Mouse (Mus musculus) thymus, adult 2 months (tissue): Measurements from ENCODE around the gene Rbm20. TPM values are rescaled to one million over a fixed set of nuclear protein-coding genes. Genes with fewer than 3 reads are reported as not detected.

Source experiments
- DNase-seq: peaks from one replicate; pipeline ENCODE4 v3.0.0; 2021
- H3K27ac ChIP-seq: fragments of 200-500 bp; 2 replicates; pipeline ENCODE4 v1.5.1; 2012; ENCODE audit warnings: low read length, control low read depth; ENCODE audit not compliant: control insufficient read depth, insufficient read depth
- H3K27me3 ChIP-seq: fragments of 200-500 bp; 2 replicates; pipeline ENCODE4 v1.6.1; 2012; ENCODE audit warnings: mild to moderate bottlenecking, low read length, moderate library complexity, mixed read lengths; ENCODE audit not compliant: control insufficient read depth, insufficient read depth
- H3K36me3 ChIP-seq: fragments of 200-500 bp; 2 replicates; pipeline ENCODE4 v1.6.1; 2012; ENCODE audit warnings: mild to moderate bottlenecking, low read length, moderate library complexity; ENCODE audit not compliant: control insufficient read depth, insufficient read depth
- H3K4me1 ChIP-seq: fragments of 200-500 bp; replicated peaks from 2 replicates; pipeline ENCODE4 v1.6.1; 2012; ENCODE audit warnings: low read length; ENCODE audit not compliant: control insufficient read depth, insufficient read depth
- H3K4me3 ChIP-seq: fragments of 200-500 bp; 2 replicates; pipeline ENCODE4 v1.5.1; 2012; ENCODE audit warnings: mild to moderate bottlenecking, low read length, control low read depth, moderate library complexity; ENCODE audit not compliant: control insufficient read depth, insufficient read depth
- CTCF ChIP-seq: fragments of 200-500 bp; IDR thresholded peaks from 2 replicates; pipeline ENCODE4 v1.5.1; 2012; ENCODE audit warnings: mild to moderate bottlenecking, control low read depth, low read length, moderate library complexity, borderline replicate concordance; ENCODE audit not compliant: control insufficient read depth, poor library complexity, insufficient read depth; ENCODE audit errors: extremely low read depth
- POLR2A ChIP-seq: fragments of 200-500 bp; IDR thresholded peaks from 2 replicates; pipeline ENCODE4 v1.6.1; 2012; ENCODE audit warnings: mild to moderate bottlenecking, low read length, control low read depth, moderate library complexity; ENCODE audit not compliant: control insufficient read depth, poor library complexity, insufficient read depth; ENCODE audit errors: extremely low read depth
- WGBS: fragments of 180-500 bp; shearing (Covaris S2); methylation state at CpG from one replicate; pipeline ENCODE4 v1.1.7; 2018; 5-methylcytosine and 5-hydroxymethylcytosine counted together
- polyA plus RNA-seq: library from polyadenylated mRNA; depleted of rRNA; stranded (reverse); fragments of >200 nt; gene quantifications from 2 replicates; pipeline ENCODE4 v1.2.3, GENCODE M21; 2012

Gene Rbm20
- polyA plus RNA-seq, 1 experiment = 9.8 TPM

DNA sequence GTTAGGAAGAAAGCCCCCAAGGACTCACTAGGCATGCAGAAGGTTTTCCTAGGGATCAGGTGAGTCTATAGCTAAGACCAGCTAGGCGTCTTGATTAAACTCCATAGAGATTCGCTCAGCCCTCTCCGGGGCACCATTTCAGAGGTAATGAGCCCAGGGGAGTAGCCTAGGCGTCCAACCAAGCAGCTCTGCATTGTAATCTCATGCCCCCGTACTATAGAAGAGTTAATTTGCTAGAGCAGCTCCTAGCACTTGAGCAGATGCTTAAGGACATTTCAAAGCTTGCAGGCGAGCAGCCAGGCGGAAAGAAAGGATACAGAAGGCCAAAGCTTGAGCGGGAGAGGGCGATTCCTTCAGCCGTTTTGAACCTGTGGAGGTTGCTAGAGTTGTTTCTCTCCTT, 208.3 kb downstream of the Rbm20 start:
- no peaks in the 10 kb centered on the region for H3K27me3 ChIP-seq
- 97% methylated on average over 10 of the region's 10 CpGs for WGBS
- no peak overlapping the region for H3K27ac ChIP-seq
- TF ChIP-seq CTCF (no peak), POLR2A (no peak)
- DNase-seq = no peak
- H3K4me1 ChIP-seq = peaks cover 34% of the 10 kb centered on the region
- no peaks in the 10 kb centered on the region for H3K36me3 ChIP-seq
- H3K4me3 ChIP-seq = no peak overlapping the region

DNA sequence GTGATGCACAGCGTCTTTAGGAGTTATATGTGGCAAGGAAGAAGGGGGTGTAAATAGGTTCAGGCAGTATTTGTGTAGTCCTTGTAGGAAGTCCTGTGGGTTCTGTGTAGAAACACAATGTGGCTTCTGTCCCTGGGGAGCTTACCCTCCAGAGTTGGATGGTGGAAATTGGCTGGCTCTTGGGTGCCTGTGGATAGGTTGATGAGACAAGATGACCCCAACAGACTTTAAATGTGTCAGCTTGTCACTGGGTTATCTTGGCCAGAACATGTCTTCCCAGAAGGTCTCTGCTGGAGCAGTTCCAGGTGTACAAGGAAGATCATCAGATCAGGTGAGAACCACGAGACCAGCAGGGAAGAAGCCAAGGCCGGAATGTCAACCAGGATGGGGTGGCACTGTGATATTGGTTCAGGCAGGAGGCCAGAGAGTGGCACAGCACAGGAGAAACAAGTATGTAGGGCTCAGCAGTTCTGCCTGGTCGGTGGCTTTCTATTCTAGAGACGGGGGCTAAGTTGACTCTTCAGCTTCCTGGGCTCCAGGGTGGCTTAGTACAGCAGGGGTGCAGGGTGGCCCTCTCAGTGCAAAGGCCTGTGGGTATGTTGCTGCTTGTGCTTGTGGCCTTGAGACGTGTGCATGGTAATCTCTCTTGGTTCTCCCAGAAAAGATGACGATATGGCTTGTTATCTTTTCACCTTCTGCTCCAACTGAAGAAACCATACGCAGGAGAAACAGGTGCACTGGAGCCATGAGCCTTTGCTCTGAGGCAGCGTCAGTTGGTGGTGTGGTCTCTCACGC, 209.7 kb downstream of the Rbm20 start:
- Histone ChIP-seq H3K36me3 (no peaks in the 10 kb centered on the region), H3K27ac (peak overlapping the region; percentile 84), H3K4me1 (peaks cover 44% of the 10 kb centered on the region), H3K4me3 (no peak overlapping the region), H3K27me3 (no peaks in the 10 kb centered on the region)
- 34% methylated on average over 10 of the region's 10 CpGs for WGBS
- TF ChIP-seq POLR2A (0 out of 2 replicates have a peak, but pooled peaks have one; percentile 25), CTCF (no peak)
- peak; percentile 59 for DNase-seq

DNA sequence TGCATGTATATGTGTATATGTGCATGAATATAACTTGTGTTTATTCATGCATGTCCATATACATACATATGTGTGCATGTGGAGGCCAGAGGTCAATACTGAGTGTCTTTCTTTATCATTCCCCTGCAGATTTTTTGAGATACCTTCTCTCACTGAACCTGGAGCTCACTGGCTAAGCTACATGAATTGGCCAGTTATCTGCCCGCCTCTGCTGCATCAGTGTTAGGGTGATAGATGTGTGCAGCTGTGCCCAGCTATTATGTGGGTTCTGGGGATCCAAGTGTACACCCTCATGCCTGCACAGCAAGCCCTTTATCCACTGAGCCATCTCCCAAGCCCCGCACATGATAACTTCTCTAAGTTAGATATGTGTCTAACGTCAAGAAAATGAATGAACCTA, 210.7 kb downstream of the Rbm20 start:
- Histone ChIP-seq H3K4me1 (peaks cover 54% of the 10 kb centered on the region), H3K27me3 (no peaks in the 10 kb centered on the region), H3K4me3 (no peak overlapping the region), H3K36me3 (no peaks in the 10 kb centered on the region), H3K27ac (peak overlapping the region; percentile 77)
- DNase-seq = no peak
- TF ChIP-seq CTCF (no peak), POLR2A (no peak)
- WGBS = 20% methylated on average over 3 of the region's 3 CpGs

DNA sequence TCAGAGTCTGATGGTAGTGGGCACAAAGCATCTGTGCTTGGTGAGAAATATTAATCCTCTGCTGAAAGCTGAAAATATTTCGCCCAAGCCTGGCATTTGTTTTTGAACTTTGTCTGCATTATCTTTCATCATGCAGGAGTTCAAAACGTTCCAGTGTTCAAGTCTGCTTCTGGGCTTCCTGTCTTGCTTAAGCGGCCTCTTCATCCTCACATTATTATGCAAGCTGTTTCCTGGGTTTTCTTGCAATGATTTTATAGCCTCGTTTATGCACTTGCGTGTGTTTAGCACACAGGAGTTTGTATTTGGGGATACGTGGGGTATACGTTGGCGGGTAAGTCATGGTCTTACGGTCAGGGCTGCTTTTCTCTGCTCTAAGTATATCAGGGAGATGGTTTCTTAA, 211.2 kb downstream of the Rbm20 start:
- Histone ChIP-seq H3K36me3 (no peaks in the 10 kb centered on the region), H3K4me3 (no peak overlapping the region), H3K4me1 (peaks cover 58% of the 10 kb centered on the region), H3K27ac (peak overlapping the region; percentile 77; the same call in 1 of the 2 replicates), H3K27me3 (no peaks in the 10 kb centered on the region)
- DNase-seq = peak; percentile 19
- whole genome bisulfite sequencing = 38% methylated on average over 9 of the region's 9 CpGs
- TF ChIP-seq POLR2A = no peak
- no peak for TF ChIP-seq CTCF

DNA sequence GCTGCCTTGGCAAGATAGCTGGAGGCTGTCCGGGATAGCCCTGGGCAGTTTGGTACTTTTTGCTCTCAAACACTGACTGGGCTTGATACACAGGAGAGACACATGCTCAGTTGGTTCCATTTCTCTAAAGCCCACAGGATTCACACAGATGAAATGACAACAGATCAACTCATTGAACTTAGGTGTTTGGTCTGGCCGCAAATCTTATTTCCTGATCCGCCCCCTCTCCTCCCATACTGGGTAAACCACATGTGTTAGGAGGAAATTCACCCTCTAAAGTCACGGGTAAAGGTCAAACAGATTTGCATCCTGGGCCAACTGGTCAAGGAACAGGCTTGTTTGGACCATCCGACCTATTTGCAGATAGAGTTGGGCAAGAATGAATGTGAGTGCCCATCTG, 212.4 kb downstream of the Rbm20 start:
- peak; percentile 50 for DNase-seq
- WGBS = 11% methylated on average over 5 of the region's 5 CpGs

DNA sequence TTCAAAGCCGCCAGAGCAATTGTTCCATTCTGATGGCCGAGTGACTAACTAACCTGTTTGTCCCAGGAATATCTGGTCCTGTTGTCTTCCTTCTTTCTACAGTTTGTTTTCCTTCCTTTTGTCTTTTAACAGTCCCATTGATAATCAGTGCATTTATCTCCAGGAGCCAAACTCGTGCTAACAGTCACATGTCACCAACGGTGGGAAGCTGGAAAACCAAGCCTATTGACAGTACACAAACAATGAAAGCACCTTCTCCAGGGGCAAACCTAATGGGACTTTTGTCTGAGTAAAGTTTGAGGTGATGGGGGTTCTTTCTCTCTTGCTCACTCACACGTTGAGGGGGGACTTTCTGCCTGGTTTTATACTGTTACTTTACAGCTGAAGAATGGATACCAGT, 213.2 kb downstream of the Rbm20 start:
- 84% methylated on average over 5 of the region's 5 CpGs for WGBS
- no peak for DNase-seq
- Histone ChIP-seq H3K4me3 (no peak overlapping the region), H3K27me3 (no peaks in the 10 kb centered on the region), H3K4me1 (peaks cover 77% of the 10 kb centered on the region), H3K27ac (peak overlapping the region; percentile 96), H3K36me3 (no peaks in the 10 kb centered on the region)
- no peak for TF ChIP-seq CTCF
- no peak for TF ChIP-seq POLR2A

More for the DNA sequence above, 212.4 kb downstream of the Rbm20 start:
- Histone ChIP-seq H3K27ac (peak overlapping the region; percentile 44; the same call in 1 of the 2 replicates), H3K4me3 (no peak overlapping the region), H3K36me3 (no peaks in the 10 kb centered on the region), H3K4me1 (peaks cover 70% of the 10 kb centered on the region), H3K27me3 (no peaks in the 10 kb centered on the region)
- TF ChIP-seq CTCF (no peak), POLR2A (no peak)

DNA sequence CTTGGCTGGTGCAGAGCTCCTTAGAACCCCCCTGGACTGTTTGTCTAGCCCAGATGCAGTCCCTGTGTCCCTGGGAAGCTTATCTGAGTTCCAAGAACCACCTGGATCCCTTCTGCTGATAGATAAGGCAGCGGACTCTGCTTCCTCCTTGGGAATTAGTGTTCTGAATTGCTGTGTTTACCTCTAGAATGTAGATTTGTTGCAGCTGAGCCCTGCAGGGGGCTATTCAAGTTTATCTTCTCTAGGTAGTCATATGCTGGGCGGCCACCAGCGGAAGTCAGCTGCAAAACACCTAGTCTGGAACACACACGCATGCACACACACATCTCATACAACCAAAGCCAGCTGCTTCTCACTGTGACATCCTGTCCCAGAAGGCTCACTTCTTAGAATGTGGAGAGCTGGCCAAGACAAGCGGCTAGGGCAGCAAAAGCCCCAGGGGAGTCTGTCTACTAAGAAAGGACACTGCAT, 213.7 kb downstream of the Rbm20 start:
- H3K36me3 ChIP-seq = no peaks in the 10 kb centered on the region
- H3K27me3 ChIP-seq = no peaks in the 10 kb centered on the region
- H3K4me1 ChIP-seq = peaks cover 73% of the 10 kb centered on the region
- peak overlapping the region; percentile 96 for H3K27ac ChIP-seq
- no peak for TF ChIP-seq POLR2A
- no peak for TF ChIP-seq CTCF
- H3K4me3 ChIP-seq = no peak overlapping the region
- peak; percentile 81 for DNase-seq
- 21% methylated on average over 5 of the region's 5 CpGs for WGBS
